Mouse (Mus musculus): Measurements from ENCODE around the gene Pianp. TPM values are rescaled to one million over a fixed set of nuclear protein-coding genes. Genes with fewer than 3 reads are reported as not detected.
A peak's percentile ranks its signal among the peaks of the same experiment; 100 is the strongest.

Pianp gene
- total RNA-seq, 2 experiments from 2014 or later, result 1.7 to 2.0 TPM

DNA sequence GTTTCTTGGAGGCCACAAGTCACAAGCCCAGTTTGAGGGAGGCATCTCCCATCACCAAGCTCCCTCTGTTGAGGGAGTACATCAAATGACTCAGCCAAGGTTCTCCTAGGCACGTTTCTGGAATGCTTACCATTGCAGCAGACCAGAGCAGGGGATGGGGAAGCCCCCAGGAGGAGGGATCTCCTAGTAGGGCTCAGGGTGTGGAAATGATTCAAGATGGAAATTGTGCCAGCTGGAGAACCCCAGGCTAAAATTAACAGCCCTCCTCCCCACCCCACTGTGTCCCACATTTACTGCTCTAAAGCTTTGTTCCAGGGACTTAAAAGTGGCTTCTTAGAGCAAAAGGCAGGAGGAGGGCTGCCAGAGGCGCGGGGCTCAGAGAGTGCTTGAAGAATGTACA, 8.6 kb downstream of the Pianp start:
- intact Hi-C loops (cut with DNase I), result loop anchor here (5.0 kb wide), 1 partner anchor 103 kb away; no protein-coding TSS in a partner anchor
- no peak for DNase-seq

DNA sequence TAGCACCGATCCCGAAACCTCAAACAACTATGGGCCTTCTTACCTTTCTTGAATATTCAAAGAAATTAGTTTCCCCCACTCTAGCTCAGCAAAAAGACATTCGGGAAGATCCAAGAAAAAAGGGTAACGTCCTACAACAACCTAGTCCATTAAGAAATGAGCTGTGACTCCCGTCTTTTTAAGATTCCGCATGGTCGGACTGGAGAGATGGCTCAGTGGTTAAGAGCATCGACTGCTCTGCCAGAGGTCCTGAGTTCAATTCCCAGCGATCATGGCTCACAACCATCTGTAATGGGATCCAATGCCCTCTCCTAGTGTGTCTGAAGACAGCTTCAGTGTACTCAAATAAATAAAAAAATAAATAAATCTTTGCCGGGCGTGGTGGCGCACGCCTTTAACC, 11.6 kb downstream of the Pianp start:
- no peak for DNase-seq
- intact Hi-C loops (cut with DNase I), result loop anchor here (1.0 to 5.0 kb wide), 4 partner anchors 31 to 106 kb away; partner anchors contain the start of genes Cops7a, Ing4 and Mlf2

DNA sequence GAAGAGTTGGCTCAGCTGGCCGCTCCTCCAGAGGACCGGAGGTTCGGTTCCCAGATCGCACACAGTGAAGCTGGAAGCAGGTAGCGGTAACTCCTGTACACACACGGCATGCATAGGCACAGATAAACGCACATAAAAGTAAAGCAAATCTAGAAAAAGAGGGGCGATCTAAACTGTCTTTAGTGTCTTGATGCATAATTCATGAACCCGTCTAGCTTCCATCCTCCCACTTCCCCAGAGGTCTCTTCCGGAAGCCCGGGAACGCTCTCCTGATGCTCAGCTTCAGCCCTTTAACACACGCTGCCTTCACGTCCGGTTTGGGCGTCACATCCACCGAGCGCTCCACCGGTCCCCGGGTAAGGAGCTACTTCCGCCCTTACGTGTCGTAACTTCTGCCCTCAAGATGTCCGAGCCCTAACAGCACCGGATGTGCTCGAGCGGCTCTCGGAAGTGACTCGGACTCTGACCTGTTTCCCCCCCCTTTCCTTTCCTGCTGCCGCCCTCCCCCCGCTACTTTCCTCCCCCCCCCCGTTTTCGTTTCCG, 12.2 kb downstream of the Pianp start:
- DNase-seq, result peak; percentile 99
- intact Hi-C loops (cut with DNase I), result loop anchor here (1.0 to 5.0 kb wide), 4 partner anchors 31 to 106 kb away; partner anchors contain the start of genes Cops7a, Ing4 and Mlf2

DNA sequence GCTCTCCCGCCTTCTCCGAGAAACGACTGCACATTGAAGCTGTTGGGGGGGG, 12.5 kb downstream of the Pianp start, which contains the start of gene Zfp384:
Gene Zfp384, plus strand, starts transcription at position 17 of the 52 bp plus-strand sequence.
- intact Hi-C loops (cut with DNase I), result loop anchor here (2.0 to 5.0 kb wide), 3 partner anchors 44 to 107 kb away; partner anchors contain the start of genes Cops7a and Mlf2

DNA sequence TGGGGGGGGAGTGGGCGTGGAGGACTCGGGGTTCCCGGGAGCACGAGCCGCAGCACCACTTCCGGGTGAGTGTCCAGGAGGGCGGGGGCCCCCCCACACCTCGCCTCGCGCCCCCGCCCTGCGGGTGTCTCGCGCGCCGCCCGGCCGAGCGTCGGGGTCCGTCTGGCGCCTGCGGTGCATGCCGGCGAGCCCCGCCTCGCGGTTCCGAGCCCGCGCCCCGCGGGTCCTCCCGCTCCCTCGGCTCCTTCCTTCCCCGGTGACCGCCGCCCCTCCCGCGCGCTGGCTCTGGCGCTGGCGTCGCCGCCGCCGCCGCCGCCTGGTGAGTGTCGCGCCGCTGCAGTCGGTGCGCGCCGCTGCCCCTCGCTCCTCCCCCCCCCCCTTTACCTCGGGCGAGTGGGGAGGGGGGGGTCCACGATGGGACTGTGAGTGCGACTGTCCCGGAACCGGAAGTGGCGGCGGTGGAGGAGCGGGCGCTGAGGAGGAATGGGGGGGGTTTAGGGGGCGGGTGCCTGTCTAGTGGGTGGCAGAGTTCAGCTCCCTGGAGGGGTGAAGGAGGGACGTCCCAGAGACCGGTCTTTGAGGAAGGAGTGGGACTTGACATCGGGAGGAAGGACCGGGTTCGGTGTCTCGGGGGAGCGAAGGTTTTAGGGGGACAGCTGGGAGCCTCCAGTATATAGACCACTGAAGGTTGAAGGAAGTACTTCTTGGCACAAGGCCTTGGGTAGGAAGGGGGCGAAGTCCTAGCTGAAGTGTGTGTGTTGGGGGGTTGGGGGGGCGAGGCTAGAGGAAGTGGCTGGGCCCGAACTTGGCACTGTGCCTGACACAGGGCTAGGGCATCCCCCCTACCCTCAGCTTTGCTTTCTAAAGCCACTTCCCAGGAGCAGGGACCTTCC, 12.9 kb downstream of the Pianp start:
- intact Hi-C loops (cut with DNase I), result loop anchor here (2.0 to 5.0 kb wide), 3 partner anchors 45 to 107 kb away; partner anchors contain the start of genes Cops7a and Mlf2
- DNase-seq, result peak; percentile 85 to 89

More for the DNA sequence above, 12.5 kb downstream of the Pianp start, which contains the start of gene Zfp384:
- DNase-seq, result no peak

DNA sequence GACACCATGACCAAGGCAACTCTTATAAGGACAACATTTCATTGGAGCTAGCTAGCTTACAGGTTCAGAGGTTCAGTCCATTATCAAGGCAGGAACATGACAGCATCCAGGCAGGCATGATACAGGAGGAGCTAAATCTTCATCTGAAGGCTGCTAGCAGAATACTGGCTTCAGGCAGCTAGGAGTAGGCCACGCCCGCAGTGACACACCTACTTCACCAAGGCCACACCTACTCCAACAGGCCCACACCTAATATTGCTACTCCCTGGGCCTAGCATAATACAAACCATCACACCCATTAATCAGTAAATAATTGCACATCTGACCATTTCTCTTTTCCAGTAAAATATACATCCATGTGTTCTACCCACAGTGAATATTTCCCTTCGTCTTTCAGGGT, 21.2 kb downstream of the Pianp start:
- intact Hi-C loops (cut with DNase I), result no loop called here
- no peak for DNase-seq

DNA sequence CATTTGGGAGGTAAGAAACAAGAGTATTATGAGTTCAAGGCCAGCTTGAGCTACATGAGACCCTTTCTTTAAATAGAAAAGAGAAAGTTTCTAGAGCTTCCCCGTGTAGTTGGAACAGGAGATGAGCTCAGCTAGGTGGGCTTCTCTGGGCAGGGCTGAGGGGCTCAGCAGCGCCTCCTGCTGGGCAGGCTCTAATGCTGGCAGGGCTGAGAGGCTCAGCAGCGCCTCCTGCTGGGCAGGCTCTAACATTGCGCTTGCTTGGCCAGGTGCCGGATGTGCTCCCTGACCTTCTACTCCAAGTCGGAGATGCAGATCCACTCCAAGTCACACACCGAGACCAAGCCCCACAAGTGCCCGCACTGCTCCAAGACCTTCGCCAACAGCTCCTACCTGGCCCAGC, 34.0 kb downstream of the Pianp start:
- DNase-seq, result peak; percentile 26 to 75

DNA sequence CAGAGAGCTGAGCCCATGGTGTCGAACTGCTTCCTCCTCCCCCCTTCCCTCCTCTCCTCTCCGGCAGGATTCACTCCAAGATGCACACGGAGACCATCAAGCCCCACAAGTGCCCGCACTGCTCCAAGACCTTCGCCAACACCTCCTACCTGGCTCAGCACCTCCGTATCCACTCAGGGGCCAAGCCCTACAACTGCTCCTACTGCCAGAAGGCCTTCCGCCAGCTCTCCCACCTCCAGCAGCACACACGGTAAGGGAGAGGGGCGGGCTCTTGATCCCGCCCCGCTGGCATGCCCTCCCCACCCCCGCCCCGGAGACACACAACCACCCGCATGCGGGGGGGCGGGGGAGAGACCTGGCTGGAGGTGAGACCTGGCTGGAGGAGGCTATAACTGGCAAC, 35.1 kb downstream of the Pianp start:
- no peak for DNase-seq
- intact Hi-C loops (cut with DNase I), result loop anchor here (5.0 kb wide), 1 partner anchor 129 kb away; no protein-coding TSS in a partner anchor

More for the DNA sequence above, 34.0 kb downstream of the Pianp start:
- intact Hi-C loops (cut with DNase I), result loop anchor here (5.0 kb wide), 1 partner anchor 128 kb away; no protein-coding TSS in a partner anchor

DNA sequence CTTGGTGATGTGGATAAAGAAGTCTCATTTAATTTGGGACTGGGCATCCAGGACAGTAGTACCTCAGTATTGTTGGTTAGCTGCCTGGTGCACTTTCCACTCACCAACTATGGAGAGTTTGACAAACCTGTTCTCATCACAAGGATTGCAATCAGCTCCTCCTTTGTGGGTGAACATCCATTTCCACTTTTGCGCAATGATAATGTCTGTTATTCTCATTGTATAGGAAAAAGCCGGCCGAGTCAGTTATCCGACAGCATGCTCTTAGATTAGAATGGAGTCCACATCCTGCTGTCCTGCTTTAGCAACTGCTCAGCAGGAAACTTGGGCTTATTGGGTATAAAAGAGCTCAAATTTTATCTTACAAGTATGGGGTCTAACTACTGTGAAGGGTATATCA, 42.2 kb downstream of the Pianp start:
- intact Hi-C loops (cut with DNase I), result loop anchor here (1.0 kb wide), 1 partner anchor 30 kb away; no protein-coding TSS in a partner anchor
- no peak for DNase-seq

DNA sequence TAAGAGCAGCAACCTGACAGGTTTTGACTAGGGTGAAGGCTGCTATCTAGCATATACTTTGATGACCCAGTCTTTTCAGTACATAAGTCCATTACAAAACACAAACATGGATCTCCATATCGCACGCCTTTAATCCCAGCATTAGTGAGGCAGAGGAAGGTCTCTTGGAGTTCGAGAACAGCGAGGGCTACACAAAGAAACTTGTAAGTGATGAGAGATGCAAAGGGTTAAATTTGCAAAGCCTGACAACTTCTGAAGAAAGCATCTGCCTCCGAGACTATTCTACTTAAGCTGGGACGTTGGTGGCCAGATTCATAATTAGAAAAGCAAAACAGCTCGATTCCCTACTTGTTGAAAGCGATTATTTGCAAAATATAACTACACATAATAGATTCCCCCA, 42.6 kb downstream of the Pianp start:
- DNase-seq, result no peak
- intact Hi-C loops (cut with DNase I), result loop anchor here (1.0 kb wide), 1 partner anchor 31 kb away; no protein-coding TSS in a partner anchor

DNA sequence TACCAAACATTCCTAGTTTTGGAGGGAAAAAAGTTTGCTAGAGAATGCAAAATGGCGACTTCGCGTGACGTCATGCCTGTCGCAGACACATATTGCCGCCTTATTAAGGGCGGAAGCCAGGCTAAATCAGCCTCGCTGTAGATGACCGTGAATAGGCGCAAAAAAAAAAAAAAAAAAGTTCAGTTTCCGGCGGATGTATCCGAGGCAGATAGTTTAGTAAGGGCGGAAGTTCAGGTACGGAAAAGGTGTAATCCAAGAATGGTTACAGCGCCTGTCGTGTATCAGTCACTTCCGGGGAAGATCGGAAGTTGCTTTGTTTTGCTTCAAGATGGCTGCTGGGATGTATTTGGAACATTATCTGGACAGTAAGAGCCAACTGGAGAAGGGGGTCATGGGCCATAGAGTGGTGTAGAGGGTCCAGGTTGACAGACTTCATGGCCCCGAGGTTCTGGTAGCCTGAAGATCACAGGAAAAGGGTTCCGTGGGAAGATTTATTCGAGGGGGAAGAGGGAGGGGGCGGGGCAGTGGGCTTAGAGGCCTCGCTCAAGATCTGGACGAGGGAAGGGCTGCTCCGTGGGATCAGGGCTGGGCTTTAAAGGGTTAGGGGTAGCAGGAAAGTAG, 43.1 kb downstream of the Pianp start, which contains the start of gene Ing4:
Gene Ing4, plus strand, starts transcription at position 228 of the 621 bp plus-strand sequence.
- peak; percentile 94 to 95 for DNase-seq

DNA sequence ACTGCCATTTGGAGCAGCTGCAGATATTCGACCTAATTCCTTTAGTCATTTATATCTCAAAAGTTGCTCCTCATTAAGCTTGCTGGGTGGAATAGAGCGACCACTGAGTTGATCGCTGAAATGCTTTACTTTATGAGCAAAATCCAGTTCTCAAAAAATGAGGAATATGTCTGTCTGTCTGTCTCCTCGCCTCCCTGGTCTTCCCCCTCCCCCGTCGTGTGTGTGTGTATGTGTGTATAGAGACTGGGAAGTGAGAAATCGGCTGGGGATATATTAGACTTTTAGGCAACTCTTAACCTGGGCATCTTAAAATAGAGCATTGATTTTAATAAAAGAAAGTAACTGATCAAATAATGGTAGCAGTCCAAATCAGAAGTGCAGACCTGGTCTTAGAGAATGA, 43.7 kb downstream of the Pianp start:
- intact Hi-C loops (cut with DNase I), result no loop called here

More for the DNA sequence above, 43.1 kb downstream of the Pianp start, which contains the start of gene Ing4:
- intact Hi-C loops (cut with DNase I), result loop anchor here (1.0 kb wide), 1 partner anchor 31 kb away; no protein-coding TSS in a partner anchor

DNA sequence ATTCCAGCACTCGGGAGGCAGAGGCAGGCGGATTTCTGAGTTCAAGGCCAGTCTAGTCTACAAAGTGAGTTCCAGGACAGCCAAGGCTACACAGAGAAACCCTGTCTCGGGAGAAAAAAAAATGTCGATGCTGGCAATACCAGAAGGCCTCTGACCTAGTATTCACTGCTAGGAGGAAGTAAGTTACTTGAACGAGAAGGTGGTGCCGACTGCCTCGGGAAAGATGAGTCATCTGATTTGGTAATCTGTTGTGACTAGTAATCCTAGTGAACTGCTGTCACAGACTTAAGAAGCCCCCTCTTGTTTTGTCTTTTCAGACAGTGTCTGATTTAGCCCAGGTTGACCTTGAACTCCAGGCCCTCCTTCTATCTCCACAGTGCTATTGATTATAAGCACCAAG, 44.6 kb downstream of the Pianp start:
- no peak for DNase-seq

More for the DNA sequence above, 43.7 kb downstream of the Pianp start:
- no peak for DNase-seq

DNA sequence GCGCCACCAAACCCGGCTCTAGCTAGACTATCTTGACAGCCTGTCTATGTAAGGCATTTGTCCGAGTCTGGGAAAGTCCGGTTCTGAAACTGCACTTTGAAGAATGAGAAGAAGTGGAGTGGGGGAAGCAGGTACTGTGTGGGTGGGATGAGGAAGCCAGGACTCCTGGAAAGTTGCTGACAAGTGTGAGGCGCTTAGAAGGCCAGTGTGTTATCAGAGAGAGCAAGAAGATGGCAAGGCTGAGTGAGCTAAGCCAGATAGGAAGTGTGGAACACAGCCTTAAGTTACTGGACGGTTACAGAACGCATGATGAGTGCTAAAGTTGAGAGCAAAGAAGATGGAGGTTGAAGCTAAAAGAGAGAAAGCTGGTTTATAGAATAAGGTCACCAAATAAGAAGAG, 45.6 kb downstream of the Pianp start:
- intact Hi-C loops (cut with DNase I), result no loop called here

More for the DNA sequence above, 44.6 kb downstream of the Pianp start:
- intact Hi-C loops (cut with DNase I), result no loop called here

DNA sequence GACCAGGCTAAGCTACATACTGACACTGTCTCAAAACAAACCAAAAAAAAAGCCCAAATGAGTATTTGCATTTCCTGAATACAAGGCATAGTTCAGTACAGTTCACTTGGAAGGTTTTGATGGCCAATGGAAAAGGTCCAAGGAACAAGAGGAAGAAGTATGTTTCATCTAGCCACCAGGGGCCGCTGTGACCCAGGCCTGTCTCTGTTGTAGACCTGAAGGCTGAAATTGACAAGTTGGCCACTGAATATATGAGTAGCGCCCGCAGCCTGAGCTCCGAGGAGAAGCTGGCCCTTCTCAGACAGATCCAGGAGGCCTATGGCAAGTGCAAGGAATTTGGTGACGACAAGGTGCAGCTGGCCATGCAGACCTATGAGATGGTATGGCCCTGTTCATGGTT, 50.2 kb downstream of the Pianp start:
- peak; percentile 85 to 91 for DNase-seq
- intact Hi-C loops (cut with DNase I), result loop anchor here (1.0 kb wide), 1 partner anchor 36 kb away; no protein-coding TSS in a partner anchor

More for the DNA sequence above, 45.6 kb downstream of the Pianp start:
- DNase-seq, result no peak

DNA sequence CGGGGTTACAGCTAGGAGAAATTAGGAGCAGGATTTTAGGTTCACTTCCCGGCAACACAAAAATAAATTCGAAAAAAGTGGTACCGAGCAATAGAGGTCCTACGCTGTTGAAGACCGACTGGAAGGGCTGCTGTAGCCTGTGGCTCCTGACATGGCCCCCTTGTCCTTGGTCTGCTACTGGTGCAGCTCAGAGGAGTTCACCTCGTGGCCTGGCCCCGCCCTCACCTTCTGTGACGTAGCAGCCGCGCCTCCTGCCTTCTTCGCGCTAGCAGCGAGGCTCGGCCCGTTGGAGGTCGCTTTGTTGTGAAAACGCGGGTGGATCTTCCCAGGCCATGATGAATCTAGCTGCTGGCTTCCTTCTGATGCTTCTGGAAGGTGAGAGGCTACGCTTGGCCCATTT, 53.2 kb downstream of the Pianp start, which contains the start of gene Acrbp:
Gene Acrbp, plus strand, starts transcription at position 12 of the 400 bp plus-strand sequence.
- no peak for DNase-seq
- intact Hi-C loops (cut with DNase I), result no loop called here

DNA sequence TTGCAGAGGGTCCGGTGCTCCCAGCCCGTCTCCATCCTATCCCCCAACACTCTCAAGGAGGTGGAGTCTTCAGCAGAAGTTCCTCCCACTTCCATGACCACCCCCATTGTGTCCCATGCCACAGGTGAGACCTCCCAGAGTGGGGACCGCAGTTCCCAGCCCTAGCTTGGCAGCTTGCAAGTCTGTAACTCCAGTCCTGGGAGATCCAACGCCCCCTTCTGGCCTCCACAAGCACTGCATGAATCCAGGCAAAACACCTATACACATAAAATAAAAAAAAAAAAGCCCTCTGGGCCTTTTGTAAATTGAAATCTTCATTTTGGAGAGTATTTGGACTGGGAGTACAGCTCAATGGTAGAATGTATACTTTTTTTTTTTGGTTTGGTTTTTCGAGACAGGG, 54.7 kb downstream of the Pianp start:
- DNase-seq, result no peak
- intact Hi-C loops (cut with DNase I), result no loop called here

All from heart, postnatal 10 days (tissue).